Mouse (Mus musculus): ENCODE data around the gene Layn. TPM values are rescaled to one million over a fixed set of nuclear protein-coding genes. Genes with fewer than 3 reads are reported as not detected.
A peak's percentile ranks its signal among the peaks of the same experiment; 100 is the strongest.

Gene Layn
- polyA plus RNA-seq, 1 experiment from 2014 or later = 1.7 TPM

GRCm38 (mm10) chr9:51068202-51068601 is 8.7 kb downstream of the Layn start:
- no peak for TF ChIP-seq CTCF (IDR thresholded peaks at IDR 0.05; ENCODE audit: low read depth)
- 65% methylated on average over 3 of the region's 3 CpGs for WGBS
- Histone ChIP-seq H3K27ac (ENCODE audit: low read depth, low read length) (no peak overlapping the region), H3K27me3 (replicated peaks; ENCODE audit: control insufficient read depth, insufficient read depth, low read length) (no peaks in the 10 kb centered on the region), H3K9me3 (ENCODE audit: control insufficient read depth) (no peaks in the 10 kb centered on the region), H3K36me3 (ENCODE audit: control insufficient read depth, insufficient read depth) (no peaks in the 10 kb centered on the region), H3K4me1 (replicated peaks; ENCODE audit: control insufficient read depth, insufficient read depth, low read length) (no peaks in the 10 kb centered on the region), H3K4me3 (ENCODE audit: low read depth, low read length) (no peak overlapping the region), H3K4me2 (replicated peaks; ENCODE audit: low read depth) (no peak overlapping the region), H3K9ac (ENCODE audit: low read depth, low read length) (no peak overlapping the region)
- no peak for ATAC-seq

GRCm38 (mm10) chr9:51060601-51061000 is 16.3 kb downstream of the Layn start, which contains the start of gene Btg4:
Gene Btg4, plus strand, starts transcription at chr9:51060901.
- H3K36me3 ChIP-seq (ENCODE audit: control insufficient read depth, insufficient read depth) = no peaks in the 10 kb centered on the region
- ATAC-seq = no peak
- no peak for TF ChIP-seq CTCF (IDR thresholded peaks at IDR 0.05; ENCODE audit: low read depth)
- H3K4me3 ChIP-seq (ENCODE audit: low read depth, low read length) = no peak within 1 kb of the TSS
- H3K9me3 ChIP-seq (ENCODE audit: control insufficient read depth) = no peaks in the 10 kb centered on the region
- no peaks in the 10 kb centered on the region for H3K27me3 ChIP-seq (replicated peaks; ENCODE audit: control insufficient read depth, insufficient read depth, low read length)
- no peak within 1 kb of the TSS for H3K27ac ChIP-seq (ENCODE audit: low read depth, low read length)
- no peak within 1 kb of the TSS for H3K9ac ChIP-seq (ENCODE audit: low read depth, low read length)
- no peaks in the 10 kb centered on the region for H3K4me1 ChIP-seq (replicated peaks; ENCODE audit: control insufficient read depth, insufficient read depth, low read length)
- WGBS = 81% methylated on average over 2 of the region's 2 CpGs
- H3K4me2 ChIP-seq (replicated peaks; ENCODE audit: low read depth) = no peak within 1 kb of the TSS

GRCm38 (mm10) chr9:51058951-51059521 is 17.9 kb downstream of the Layn start:
- ATAC-seq = no peak
- Histone ChIP-seq H3K4me3 (ENCODE audit: low read depth, low read length) (no peak overlapping the region), H3K27me3 (replicated peaks; ENCODE audit: control insufficient read depth, insufficient read depth, low read length) (no peaks in the 10 kb centered on the region), H3K4me1 (replicated peaks; ENCODE audit: control insufficient read depth, insufficient read depth, low read length) (no peaks in the 10 kb centered on the region), H3K36me3 (ENCODE audit: control insufficient read depth, insufficient read depth) (no peaks in the 10 kb centered on the region), H3K9me3 (ENCODE audit: control insufficient read depth) (no peaks in the 10 kb centered on the region), H3K9ac (ENCODE audit: low read depth, low read length) (no peak overlapping the region), H3K27ac (ENCODE audit: low read depth, low read length) (no peak overlapping the region), H3K4me2 (replicated peaks; ENCODE audit: low read depth) (no peak overlapping the region)
- no peak for TF ChIP-seq CTCF (IDR thresholded peaks at IDR 0.05; ENCODE audit: low read depth)
- WGBS = 64% methylated on average over 4 of the region's 4 CpGs

GRCm38 (mm10) chr9:51056360-51057324 is 20.3 kb downstream of the Layn start:
- H3K4me2 ChIP-seq (replicated peaks; ENCODE audit: low read depth) = no peak overlapping the region
- WGBS = 66% methylated on average over 3 of the region's 3 CpGs
- no peak for TF ChIP-seq CTCF (IDR thresholded peaks at IDR 0.05; ENCODE audit: low read depth)

GRCm38 (mm10) chr9:51052180-51052579 is 24.7 kb downstream of the Layn start:
- ATAC-seq = no peak
- Histone ChIP-seq H3K27me3 (replicated peaks; ENCODE audit: control insufficient read depth, insufficient read depth, low read length) (no peaks in the 10 kb centered on the region), H3K9ac (ENCODE audit: low read depth, low read length) (no peak overlapping the region), H3K4me3 (ENCODE audit: low read depth, low read length) (no peak overlapping the region), H3K36me3 (ENCODE audit: control insufficient read depth, insufficient read depth) (no peaks in the 10 kb centered on the region), H3K9me3 (ENCODE audit: control insufficient read depth) (no peaks in the 10 kb centered on the region), H3K4me1 (replicated peaks; ENCODE audit: control insufficient read depth, insufficient read depth, low read length) (no peaks in the 10 kb centered on the region), H3K27ac (ENCODE audit: low read depth, low read length) (no peak overlapping the region), H3K4me2 (replicated peaks; ENCODE audit: low read depth) (no peak overlapping the region)
- 65% methylated on average over 3 of the region's 3 CpGs for WGBS
- TF ChIP-seq CTCF (IDR thresholded peaks at IDR 0.05; ENCODE audit: low read depth) = peak; percentile 62

More at GRCm38 (mm10) chr9:51056360-51057324, 20.3 kb downstream of the Layn start:
- Histone ChIP-seq H3K36me3 (ENCODE audit: control insufficient read depth, insufficient read depth) (no peaks in the 10 kb centered on the region), H3K27me3 (replicated peaks; ENCODE audit: control insufficient read depth, insufficient read depth, low read length) (no peaks in the 10 kb centered on the region), H3K9me3 (ENCODE audit: control insufficient read depth) (no peaks in the 10 kb centered on the region), H3K4me1 (replicated peaks; ENCODE audit: control insufficient read depth, insufficient read depth, low read length) (no peaks in the 10 kb centered on the region), H3K4me3 (ENCODE audit: low read depth, low read length) (no peak overlapping the region), H3K27ac (ENCODE audit: low read depth, low read length) (no peak overlapping the region), H3K9ac (ENCODE audit: low read depth, low read length) (no peak overlapping the region)
- ATAC-seq = no peak

- WGBS = 73% methylated on average over 6 of the region's 6 CpGs
- Histone ChIP-seq H3K4me3 (ENCODE audit: low read depth, low read length) (no peak overlapping the region), H3K4me2 (replicated peaks; ENCODE audit: low read depth) (no peak overlapping the region), H3K27ac (ENCODE audit: low read depth, low read length) (no peak overlapping the region), H3K4me1 (replicated peaks; ENCODE audit: control insufficient read depth, insufficient read depth, low read length) (no peaks in the 10 kb centered on the region), H3K9ac (ENCODE audit: low read depth, low read length) (no peak overlapping the region), H3K36me3 (ENCODE audit: control insufficient read depth, insufficient read depth) (no peaks in the 10 kb centered on the region), H3K27me3 (replicated peaks; ENCODE audit: control insufficient read depth, insufficient read depth, low read length) (no peaks in the 10 kb centered on the region), H3K9me3 (ENCODE audit: control insufficient read depth) (no peaks in the 10 kb centered on the region)
- no peak for TF ChIP-seq CTCF (IDR thresholded peaks at IDR 0.05; ENCODE audit: low read depth)
- no peak for ATAC-seq
Observed at GRCm38 (mm10) chr9:51042136-51042535, 34.8 kb downstream of the Layn start.
